Mouse (Mus musculus): ENCODE measurements around the gene Gm20479. TPM values are rescaled to one million over a fixed set of nuclear protein-coding genes. Genes with fewer than 3 reads are reported as not detected.

Gene Gm20479
- polyA plus RNA-seq, 1 experiment from 2014 or later = not detected

DNA sequence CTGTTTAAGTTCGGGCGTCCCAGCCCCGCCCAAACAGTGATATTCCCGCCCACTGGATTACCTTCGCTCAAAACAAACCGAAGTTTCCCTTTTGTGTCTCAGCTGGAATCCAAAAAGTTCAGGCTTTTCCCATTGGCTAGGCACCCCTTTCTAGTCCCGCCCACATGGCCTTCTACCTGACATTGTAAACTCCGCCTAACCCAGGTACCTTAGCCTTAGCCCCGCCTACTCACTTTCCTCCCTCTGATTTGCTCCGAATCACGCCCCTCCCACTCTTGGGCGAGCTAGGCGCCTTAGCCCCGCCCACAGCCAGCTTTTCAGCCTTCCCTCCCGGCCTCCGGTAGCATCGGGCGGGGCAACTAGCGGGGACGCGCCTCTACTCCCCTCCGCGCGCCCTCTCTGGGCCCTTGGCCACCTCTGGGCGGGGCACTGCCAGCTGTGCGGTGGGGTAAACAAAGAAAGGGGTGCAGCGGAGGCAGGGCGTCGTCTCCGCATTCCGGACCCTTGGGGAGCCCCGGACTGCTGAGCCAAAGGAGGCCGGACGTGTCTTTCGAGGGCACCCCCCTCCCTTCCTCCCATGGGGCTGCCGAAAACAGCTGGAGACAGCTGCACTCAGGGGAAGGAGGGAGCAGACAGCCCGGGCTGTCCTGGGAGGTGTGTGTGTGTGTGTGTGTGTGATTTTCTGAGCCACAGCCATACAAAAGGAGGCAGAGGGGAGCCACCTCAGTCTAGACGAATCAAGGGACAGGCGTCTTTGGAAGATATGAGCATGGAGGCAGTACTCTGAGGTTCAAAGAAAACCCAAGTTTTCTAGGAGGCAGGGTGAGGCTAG is 26.3 kb downstream of the Gm20479 start:
- WGBS = under 1% methylated on average over 39 of the region's 39 CpGs
- no peaks in the 10 kb centered on the region for H3K36me3 ChIP-seq (replicated peaks)
- H3K9me3 ChIP-seq = 0 out of 2 replicates have a peak, but pooled peaks cover 2% of the 10 kb centered on the region
- H3K27ac ChIP-seq (replicated peaks) = 0 out of 2 replicates have a peak overlapping the region, but pooled peaks have one; percentile 37
- H3K27me3 ChIP-seq (replicated peaks; ENCODE audit: low read depth, poor library complexity, severe bottlenecking) = peaks cover 100% of the 10 kb centered on the region
- peak; percentile 85 for DNase-seq (ENCODE audit: low spot score)
- H3K4me1 ChIP-seq = peaks cover 69% of the 10 kb centered on the region
- H3K4me3 ChIP-seq = peak overlapping the region; percentile 60

DNA sequence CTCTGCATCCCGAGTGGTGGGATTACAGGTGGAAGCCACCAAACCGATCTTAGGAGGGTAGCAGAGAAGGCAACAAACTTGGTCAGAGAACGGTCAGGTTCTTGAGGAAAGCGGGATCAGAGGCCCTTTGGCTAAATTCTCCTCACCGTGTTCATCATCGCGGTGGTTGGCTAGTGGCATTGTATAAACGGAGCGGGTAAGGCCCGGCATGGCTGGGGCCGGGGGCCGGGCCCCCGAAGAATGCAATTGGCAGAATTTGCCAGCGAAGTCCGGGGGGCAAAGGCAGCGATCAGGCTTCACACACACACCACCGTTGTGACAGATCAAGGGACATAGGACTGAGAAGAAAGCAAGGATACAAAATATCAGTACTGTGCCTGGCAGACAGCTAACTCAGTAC is 27.2 kb downstream of the Gm20479 start:
- peak overlapping the region; percentile 60 for H3K4me3 ChIP-seq
- H3K9me3 ChIP-seq = 0 out of 2 replicates have a peak, but pooled peaks cover 2% of the 10 kb centered on the region
- peaks cover 100% of the 10 kb centered on the region for H3K27me3 ChIP-seq (replicated peaks; ENCODE audit: low read depth, poor library complexity, severe bottlenecking)
- H3K27ac ChIP-seq (replicated peaks) = no peak overlapping the region
- peaks cover 72% of the 10 kb centered on the region for H3K4me1 ChIP-seq
- 26% methylated on average over 17 of the region's 17 CpGs for WGBS
- DNase-seq (ENCODE audit: low spot score) = no peak
- no peaks in the 10 kb centered on the region for H3K36me3 ChIP-seq (replicated peaks)

GRCm38 (mm10) chr7:27329326-27329947 is 27.8 kb downstream of the Gm20479 start:
- H3K27ac ChIP-seq (replicated peaks) = no peak overlapping the region
- H3K4me1 ChIP-seq = peaks cover 69% of the 10 kb centered on the region
- H3K36me3 ChIP-seq (replicated peaks) = no peaks in the 10 kb centered on the region
- WGBS = 4% methylated on average over 45 of the region's 45 CpGs
- DNase-seq (ENCODE audit: low spot score) = peak; percentile 89
- peak overlapping the region; percentile 60 for H3K4me3 ChIP-seq
- H3K9me3 ChIP-seq = 0 out of 2 replicates have a peak, but pooled peaks cover 2% of the 10 kb centered on the region
- peaks cover 100% of the 10 kb centered on the region for H3K27me3 ChIP-seq (replicated peaks; ENCODE audit: low read depth, poor library complexity, severe bottlenecking)

DNA sequence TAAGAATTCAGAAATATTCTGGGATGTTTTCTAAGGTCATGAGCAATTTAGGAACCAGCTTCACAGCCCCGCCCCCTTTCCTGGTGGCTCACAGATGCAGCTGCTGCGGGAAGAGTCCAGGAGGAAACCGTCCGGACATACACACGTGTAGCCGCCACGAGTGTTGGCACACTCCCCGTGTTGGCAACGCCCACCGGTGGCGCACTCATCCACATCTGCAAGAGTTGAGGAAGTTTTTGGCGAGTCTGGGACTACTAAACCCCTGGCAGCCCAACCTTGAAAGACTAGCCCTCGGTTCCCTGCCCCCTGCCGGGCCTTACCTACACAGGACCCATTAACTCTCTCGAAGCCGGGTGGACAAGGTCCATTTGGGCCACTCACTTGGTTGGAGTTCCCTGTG is 28.6 kb downstream of the Gm20479 start:
- DNase-seq (ENCODE audit: low spot score) = no peak
- no peaks in the 10 kb centered on the region for H3K36me3 ChIP-seq (replicated peaks)
- H3K27me3 ChIP-seq (replicated peaks; ENCODE audit: low read depth, poor library complexity, severe bottlenecking) = peaks cover 100% of the 10 kb centered on the region
- H3K4me1 ChIP-seq = peaks cover 61% of the 10 kb centered on the region
- H3K27ac ChIP-seq (replicated peaks) = no peak overlapping the region
- no peak overlapping the region for H3K4me3 ChIP-seq
- 0 out of 2 replicates have a peak, but pooled peaks cover 2% of the 10 kb centered on the region for H3K9me3 ChIP-seq
- WGBS = 32% methylated on average over 16 of the region's 16 CpGs

DNA sequence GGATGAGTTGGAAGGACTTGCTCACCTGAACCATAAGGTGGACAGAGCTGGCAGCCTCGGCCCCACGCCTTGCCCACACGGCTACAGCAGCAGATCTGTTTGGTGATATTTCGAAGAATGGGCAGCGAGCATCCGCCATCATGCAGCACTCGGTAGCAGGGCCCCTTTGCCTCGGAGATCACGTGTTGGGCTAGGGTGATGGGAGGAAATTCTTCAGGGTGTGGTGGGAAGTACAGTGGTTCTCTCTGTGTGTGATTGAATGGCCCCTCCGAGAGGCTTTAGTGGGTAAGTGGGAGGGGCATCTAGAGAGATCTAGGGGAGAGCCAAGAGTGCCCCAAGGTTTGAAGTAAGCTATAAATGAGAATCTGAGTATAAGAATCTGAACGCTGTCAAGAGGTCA is 29.1 kb downstream of the Gm20479 start:
- Histone ChIP-seq H3K36me3 (replicated peaks) (no peaks in the 10 kb centered on the region), H3K4me3 (no peak overlapping the region), H3K4me1 (peaks cover 56% of the 10 kb centered on the region), H3K9me3 (0 out of 2 replicates have a peak, but pooled peaks cover 2% of the 10 kb centered on the region), H3K27ac (replicated peaks) (no peak overlapping the region), H3K27me3 (replicated peaks; ENCODE audit: low read depth, poor library complexity, severe bottlenecking) (peaks cover 100% of the 10 kb centered on the region)
- 87% methylated on average over 11 of the region's 11 CpGs for WGBS
- no peak for DNase-seq (ENCODE audit: low spot score)

- WGBS = 90% methylated on average over 8 of the region's 8 CpGs
- H3K36me3 ChIP-seq (replicated peaks) = no peaks in the 10 kb centered on the region
- no peak for DNase-seq (ENCODE audit: low spot score)
Measured at GRCm38 (mm10) chr7:27327500-27327899, 29.7 kb downstream of the Gm20479 start.

DNA sequence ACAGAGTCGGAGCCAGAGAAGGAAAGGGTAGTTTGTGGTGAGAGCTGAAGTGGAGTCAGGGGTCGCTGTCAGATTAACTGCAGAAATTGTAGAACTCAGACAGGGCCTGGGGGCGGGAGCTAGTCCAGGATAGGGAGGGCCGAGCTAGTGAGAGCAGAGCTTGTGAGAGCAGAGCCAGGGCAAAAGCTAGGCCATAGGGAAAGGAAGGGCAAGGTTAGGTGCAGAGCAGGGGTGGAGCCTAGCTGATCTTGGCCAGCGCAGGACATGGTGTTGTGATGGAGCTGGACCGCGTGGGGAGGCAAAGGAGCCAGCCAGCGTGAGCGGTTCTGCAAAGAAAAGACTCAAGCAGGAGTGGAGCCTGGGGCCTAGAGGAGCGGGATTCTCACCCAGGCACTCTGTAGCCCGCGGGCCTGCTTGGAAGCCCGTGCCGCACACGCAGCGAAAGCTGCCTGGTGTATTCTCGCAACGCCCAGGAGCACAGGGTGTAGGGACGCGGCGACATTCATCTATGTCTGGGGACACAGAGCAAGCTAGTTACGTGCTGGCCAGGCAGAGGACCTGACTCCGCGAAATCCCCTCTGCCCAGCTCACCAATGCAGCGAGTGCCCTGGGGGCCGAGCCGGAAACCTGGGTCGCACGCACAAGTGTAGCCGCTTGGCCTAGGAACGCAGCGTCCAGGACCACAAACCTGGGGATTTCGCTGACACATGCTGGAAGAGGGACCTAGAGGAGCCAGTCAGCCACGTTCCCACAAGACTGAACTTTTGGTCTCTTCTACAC is 30.9 kb downstream of the Gm20479 start:
- H3K27me3 ChIP-seq (replicated peaks; ENCODE audit: low read depth, poor library complexity, severe bottlenecking) = peaks cover 100% of the 10 kb centered on the region
- WGBS = 23% methylated on average over 34 of the region's 34 CpGs
- H3K36me3 ChIP-seq (replicated peaks) = no peaks in the 10 kb centered on the region
- H3K9me3 ChIP-seq = 0 out of 2 replicates have a peak, but pooled peaks cover 2% of the 10 kb centered on the region
- H3K4me1 ChIP-seq = peaks cover 52% of the 10 kb centered on the region
- no peak overlapping the region; the same call in 1 of the 2 replicates for H3K27ac ChIP-seq (replicated peaks)
- DNase-seq (ENCODE audit: low spot score) = peak; percentile 53
- H3K4me3 ChIP-seq = peak overlapping the region; percentile 54

More at GRCm38 (mm10) chr7:27327500-27327899, 29.7 kb downstream of the Gm20479 start:
- Histone ChIP-seq H3K4me3 (no peak overlapping the region), H3K9me3 (0 out of 2 replicates have a peak, but pooled peaks cover 2% of the 10 kb centered on the region), H3K27ac (replicated peaks) (no peak overlapping the region), H3K27me3 (replicated peaks; ENCODE audit: low read depth, poor library complexity, severe bottlenecking) (peaks cover 100% of the 10 kb centered on the region), H3K4me1 (peaks cover 50% of the 10 kb centered on the region)

DNA sequence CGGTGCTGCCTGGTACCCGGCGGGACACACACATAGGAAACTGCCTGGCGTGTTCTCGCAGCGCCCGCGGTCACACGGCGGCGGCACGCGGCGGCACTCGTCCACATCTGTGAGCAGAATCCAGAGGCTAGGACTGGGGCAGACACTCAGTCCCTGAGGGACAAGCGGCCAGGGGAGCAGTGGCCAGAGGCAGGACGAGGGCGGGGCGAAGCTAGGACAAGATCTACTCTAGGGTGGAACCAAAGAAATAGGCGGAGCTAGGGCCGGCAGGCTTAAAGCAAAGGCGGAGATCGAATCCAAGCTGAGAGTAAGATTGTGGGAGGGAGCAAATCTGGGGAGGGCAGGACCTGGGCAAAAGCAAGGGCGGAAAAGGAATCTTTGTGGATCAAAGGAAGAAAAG is 31.5 kb downstream of the Gm20479 start:
- Histone ChIP-seq H3K27ac (replicated peaks) (0 out of 2 replicates have a peak overlapping the region, but pooled peaks have one; percentile 14), H3K36me3 (replicated peaks) (no peaks in the 10 kb centered on the region), H3K27me3 (replicated peaks; ENCODE audit: low read depth, poor library complexity, severe bottlenecking) (peaks cover 100% of the 10 kb centered on the region), H3K4me1 (peaks cover 46% of the 10 kb centered on the region), H3K9me3 (no peaks in the 10 kb centered on the region), H3K4me3 (peak overlapping the region; percentile 54)
- WGBS = 1% methylated on average over 24 of the region's 24 CpGs
- DNase-seq (ENCODE audit: low spot score) = peak; percentile 64

DNA sequence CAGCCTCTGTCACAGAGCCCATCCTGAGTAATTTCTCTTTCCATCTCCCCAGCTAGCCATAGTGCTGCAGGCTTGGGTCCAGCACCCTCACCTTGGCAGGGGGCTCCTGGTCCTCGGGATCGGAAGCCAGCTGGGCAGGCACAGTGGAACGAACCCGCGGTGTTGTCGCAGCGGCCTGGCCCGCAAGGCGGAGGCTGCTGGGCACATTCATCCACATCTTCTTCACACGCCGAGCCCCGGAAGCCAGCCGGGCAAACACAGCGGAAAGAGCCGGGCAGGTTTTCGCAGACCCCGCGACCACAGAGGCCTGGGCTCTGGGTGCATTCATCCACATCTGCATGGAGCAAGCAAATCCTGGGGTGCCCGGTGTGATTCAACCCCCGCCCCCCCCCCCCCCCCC is 32.3 kb downstream of the Gm20479 start:
- Histone ChIP-seq H3K4me1 (peaks cover 41% of the 10 kb centered on the region), H3K27me3 (replicated peaks; ENCODE audit: low read depth, poor library complexity, severe bottlenecking) (peaks cover 95% of the 10 kb centered on the region), H3K4me3 (peak overlapping the region; percentile 54; the same call in 1 of the 2 replicates), H3K27ac (replicated peaks) (no peak overlapping the region), H3K36me3 (replicated peaks) (no peaks in the 10 kb centered on the region), H3K9me3 (no peaks in the 10 kb centered on the region)
- no peak for DNase-seq (ENCODE audit: low spot score)
- 55% methylated on average over 18 of the region's 20 CpGs for WGBS

DNA sequence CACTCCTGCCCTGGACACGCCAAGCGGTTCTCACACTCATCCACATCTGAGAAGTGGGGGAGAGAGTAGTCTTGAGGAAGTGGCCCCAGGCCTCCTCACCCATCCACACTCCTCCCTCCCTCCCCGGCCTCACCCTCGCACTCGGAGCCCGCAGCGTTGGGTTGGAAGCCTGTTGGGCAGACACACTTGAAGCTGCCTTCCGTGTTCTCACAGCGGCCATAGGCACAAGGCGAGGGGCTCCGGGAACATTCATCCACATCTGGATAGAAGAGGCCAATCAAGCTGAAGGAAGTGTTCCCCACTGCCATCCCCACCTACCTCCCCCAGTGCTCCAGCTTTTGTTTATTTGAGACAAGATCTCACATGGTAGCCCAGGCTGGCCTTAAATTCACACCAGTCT is 33.1 kb downstream of the Gm20479 start:
- peaks cover 88% of the 10 kb centered on the region for H3K27me3 ChIP-seq (replicated peaks; ENCODE audit: low read depth, poor library complexity, severe bottlenecking)
- H3K36me3 ChIP-seq (replicated peaks) = no peaks in the 10 kb centered on the region
- peaks cover 33% of the 10 kb centered on the region for H3K4me1 ChIP-seq
- no peak for DNase-seq (ENCODE audit: low spot score)
- no peak overlapping the region for H3K4me3 ChIP-seq
- H3K27ac ChIP-seq (replicated peaks) = no peak overlapping the region
- 95% methylated on average over 11 of the region's 11 CpGs for WGBS
- no peaks in the 10 kb centered on the region for H3K9me3 ChIP-seq

- H3K27me3 ChIP-seq (replicated peaks; ENCODE audit: low read depth, poor library complexity, severe bottlenecking) = peaks cover 76% of the 10 kb centered on the region
- no peak overlapping the region for H3K27ac ChIP-seq (replicated peaks)
- H3K4me3 ChIP-seq = no peak overlapping the region
- H3K36me3 ChIP-seq (replicated peaks) = no peaks in the 10 kb centered on the region
- 90% methylated on average over 5 of the region's 5 CpGs for WGBS
- H3K9me3 ChIP-seq = no peaks in the 10 kb centered on the region
- DNase-seq (ENCODE audit: low spot score) = no peak
- H3K4me1 ChIP-seq = peaks cover 26% of the 10 kb centered on the region
Measured at GRCm38 (mm10) chr7:27323001-27323400, 34.2 kb downstream of the Gm20479 start.

GRCm38 (mm10) chr7:27322291-27322690 is 34.9 kb downstream of the Gm20479 start:
- Histone ChIP-seq H3K4me1 (peaks cover 26% of the 10 kb centered on the region), H3K27ac (replicated peaks) (no peak overlapping the region), H3K27me3 (replicated peaks; ENCODE audit: low read depth, poor library complexity, severe bottlenecking) (peaks cover 69% of the 10 kb centered on the region), H3K36me3 (replicated peaks) (no peaks in the 10 kb centered on the region), H3K9me3 (no peaks in the 10 kb centered on the region), H3K4me3 (no peak overlapping the region; the same call in 1 of the 2 replicates)
- 14% methylated on average over 13 of the region's 13 CpGs for WGBS
- no peak for DNase-seq (ENCODE audit: low spot score)
